Mouse (Mus musculus): Measurements from ENCODE around the gene Pafah2. TPM values are rescaled to one million over a fixed set of nuclear protein-coding genes. Genes with fewer than 3 reads are reported as not detected.
"Not testable (repeated sequence)": the region's sequence is repeated elsewhere in the genome, so short reads cannot be mapped to it uniquely, and the experiment has no call there.

Pafah2 gene
- polyA plus RNA-seq, 1 experiment, result 47.4 TPM

DNA sequence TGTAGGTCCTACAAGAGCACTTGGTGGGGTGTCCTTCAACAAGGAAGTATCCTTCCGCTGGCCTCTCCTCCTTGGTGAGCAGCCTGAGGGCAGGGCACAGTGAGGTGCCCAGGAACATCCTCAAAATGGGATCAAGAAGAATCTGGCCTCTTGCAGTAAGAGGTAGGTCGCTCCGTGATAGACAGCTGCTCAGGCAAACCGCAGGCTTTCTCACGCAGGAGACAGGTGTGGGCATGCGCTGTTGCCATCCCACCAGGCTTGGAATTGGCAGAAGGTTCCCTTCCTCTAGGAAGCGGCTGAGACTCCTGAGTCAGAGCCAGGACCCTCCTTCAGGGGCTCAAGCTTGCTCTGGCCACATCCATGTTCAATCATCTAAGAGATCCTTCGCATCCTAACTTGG is 22.8 kb upstream of the Pafah2 start:
- no peak for DNase-seq (ENCODE audit: low read depth)

DNA sequence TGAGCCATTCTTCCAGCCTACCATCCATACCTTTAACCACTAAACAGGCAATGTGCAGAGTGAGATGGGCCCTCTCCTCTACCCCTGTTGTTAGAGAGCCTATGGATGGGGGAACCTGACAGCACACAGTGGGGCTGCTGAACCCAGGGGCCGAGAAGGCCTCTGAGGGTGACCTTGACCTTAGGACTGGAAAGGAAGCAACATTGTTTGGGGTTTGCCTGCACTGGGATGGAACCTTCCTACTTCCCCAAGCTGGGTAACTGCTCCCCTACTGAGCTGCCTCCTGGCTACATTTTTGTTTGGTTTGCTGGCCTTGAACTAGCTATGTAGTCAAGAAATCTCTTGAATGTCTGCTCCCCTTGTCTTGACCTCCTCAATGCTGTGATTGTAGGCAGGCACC is 21.8 kb upstream of the Pafah2 start:
- DNase-seq (ENCODE audit: low read depth), result no peak

DNA sequence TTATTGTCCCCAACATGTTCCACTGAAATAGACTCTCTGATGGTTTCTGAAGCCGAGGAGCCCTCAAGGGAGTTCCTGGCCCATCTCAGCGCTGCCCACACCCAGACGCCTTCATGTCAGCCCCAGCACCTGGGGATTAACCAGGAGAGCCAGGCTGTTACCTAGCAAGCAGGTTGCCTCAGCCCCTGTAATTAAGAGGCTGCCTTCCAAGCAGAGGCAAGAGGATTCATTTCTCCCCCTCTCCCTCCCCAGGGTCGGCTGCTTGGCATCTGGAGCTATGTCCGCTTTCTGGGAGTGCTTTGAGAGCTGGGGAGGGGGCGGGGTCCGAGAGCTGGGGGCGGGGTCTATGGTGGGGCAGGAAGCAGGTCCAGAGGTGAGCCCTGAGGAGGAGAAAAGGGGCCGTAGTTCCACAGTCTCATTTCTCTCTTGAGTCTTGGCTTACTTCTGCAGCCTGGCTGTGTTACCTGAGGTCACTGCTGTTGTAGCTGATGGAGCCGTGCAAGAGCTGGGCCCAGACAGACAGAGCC is 18.0 kb upstream of the Pafah2 start:
- no peak for DNase-seq (ENCODE audit: low read depth)

DNA sequence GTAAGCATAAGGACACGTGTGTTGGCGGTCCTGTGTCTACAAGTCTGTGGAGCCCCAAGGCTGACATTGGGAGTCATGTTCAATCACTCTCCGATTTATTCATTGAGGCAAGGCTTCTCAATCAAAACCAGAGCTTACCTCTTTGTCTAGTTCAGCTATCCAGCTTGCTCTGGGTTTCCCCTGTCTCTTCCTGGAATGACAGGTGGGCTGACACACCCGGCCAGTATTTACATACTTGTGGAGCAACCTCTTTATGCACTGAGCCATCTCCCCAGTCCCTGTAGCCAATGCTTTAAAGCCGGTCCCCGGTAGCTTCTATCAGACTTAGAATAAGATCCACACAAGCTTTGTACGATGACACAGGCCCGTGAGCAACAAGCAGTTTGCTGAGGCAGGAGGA is 16.6 kb upstream of the Pafah2 start:
- no peak for DNase-seq (ENCODE audit: low read depth)

DNA sequence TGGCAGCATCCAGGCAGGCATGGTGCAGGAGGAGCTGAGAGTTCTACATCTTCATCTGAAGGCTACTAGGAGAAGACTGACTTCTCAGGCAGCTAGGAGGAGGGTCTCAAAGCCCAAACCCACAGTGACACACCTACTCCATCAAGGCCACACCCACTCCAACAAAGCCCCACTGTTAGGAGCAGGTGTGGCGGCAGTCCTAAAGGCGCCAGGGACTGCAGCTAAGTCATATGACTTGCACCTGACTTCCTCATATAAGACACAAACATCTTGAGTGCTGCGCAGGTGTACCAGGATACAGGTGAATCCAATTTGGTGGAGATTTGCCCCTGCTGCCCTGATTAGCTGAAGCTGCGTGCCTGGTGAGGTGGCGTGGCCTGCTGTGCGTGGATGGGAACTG is 12.4 kb upstream of the Pafah2 start, which contains the start of gene Extl1:
TSS of gene Extl1 (minus strand) at position 101 of the 400 bp plus-strand sequence.
- not testable (repeated sequence) for DNase-seq (ENCODE audit: low read depth)

DNA sequence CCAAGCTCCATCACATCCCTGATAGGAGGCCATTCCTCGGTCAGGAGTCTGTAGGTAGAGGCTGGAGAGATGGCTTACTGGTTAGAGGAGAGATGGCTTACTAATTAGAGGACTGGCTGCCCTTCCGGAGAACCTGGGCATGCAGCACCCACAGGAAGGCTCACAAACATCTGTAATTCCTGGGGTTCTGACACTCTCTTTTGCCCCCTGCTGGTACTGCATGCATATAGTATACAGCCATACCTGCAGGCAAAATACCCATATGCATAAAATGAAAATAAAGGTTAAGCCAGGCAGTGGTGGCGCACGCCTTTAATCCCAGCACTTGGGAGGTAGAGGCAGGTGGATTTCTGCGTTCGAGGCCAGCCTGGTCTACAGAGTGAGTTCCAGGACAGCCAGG is 8.9 kb upstream of the Pafah2 start:
- DNase-seq (ENCODE audit: low read depth), result no peak

DNA sequence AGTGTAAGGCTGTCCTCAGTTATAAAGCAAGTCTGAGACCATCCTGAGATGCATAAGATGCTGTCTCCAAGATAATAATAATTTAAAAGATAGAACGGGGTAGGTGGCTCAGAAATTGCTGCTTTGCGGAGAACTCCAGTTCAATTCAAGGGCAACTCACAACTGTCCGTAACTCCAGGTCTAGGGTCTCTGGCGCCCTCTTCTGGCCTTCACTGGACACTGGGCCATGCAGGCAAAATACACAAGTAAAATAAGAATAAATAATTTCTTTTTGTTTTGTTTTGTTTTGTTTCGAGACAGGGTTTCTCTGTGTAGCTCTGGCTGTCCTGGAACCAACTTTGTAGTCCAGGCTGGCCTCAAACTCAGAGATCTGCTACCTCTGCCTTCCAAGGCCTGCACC is 7.7 kb upstream of the Pafah2 start:
- DNase-seq (ENCODE audit: low read depth), result no peak

DNA sequence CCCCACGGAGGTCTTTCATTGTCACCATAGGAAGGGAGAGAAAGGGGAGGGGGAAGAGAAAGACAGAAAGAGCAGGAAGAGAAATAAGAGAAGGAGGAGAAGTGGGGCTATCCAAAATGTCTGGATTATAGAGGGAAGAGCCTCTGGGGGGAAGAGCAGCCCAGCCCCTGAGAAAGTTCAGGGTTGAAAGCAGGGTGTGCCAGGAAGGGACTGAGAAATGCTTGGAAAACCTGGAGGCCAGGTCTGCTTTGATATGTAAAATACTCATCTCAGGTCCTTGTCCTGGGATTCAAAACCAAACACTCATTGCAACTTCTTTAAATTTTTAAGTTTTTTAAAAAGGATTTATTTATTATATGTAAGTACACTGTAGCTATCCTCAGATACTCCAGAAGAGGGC is 4.5 kb upstream of the Pafah2 start:
- no peak for DNase-seq (ENCODE audit: low read depth)

DNA sequence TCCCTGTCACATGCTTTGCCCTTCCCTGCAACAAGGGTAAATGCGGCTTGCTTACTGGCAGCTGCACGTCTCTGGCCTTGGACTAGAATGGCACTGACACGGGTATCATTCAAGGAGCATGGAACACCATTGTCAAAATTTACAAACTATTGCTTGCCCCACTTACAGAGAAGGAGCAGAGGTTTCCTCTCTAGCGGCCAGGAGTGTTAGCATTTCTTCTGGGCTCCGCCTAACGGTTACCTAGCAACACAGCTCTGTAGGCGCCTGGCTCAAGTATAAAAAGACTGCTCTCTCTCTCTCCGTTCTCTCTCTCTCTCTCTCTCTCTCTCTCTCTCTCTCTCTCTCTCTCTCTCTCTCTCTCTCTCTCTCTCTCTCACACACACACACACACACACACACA is 3.5 kb upstream of the Pafah2 start:
- DNase-seq (ENCODE audit: low read depth), result no peak

DNA sequence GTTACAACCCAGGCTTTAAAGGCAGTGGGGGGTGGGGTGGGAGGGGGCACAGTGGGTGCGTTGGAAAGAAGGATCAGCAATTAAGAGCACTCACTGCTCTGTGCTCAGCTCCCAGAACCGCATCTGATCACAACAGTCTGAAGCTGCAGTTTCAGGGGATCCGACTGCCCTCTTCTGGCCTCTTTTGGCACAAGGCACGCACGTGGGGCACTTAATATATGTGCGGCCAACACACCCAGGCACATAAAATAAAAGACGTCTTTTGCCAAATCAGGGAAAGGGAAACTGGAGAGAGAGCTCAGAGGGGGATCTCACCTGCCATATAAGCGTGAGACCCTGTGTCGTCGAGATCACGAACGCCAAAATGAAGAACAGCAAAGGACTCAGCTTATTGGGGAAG is 3.1 kb upstream of the Pafah2 start:
- no peak for DNase-seq (ENCODE audit: low read depth)

DNA sequence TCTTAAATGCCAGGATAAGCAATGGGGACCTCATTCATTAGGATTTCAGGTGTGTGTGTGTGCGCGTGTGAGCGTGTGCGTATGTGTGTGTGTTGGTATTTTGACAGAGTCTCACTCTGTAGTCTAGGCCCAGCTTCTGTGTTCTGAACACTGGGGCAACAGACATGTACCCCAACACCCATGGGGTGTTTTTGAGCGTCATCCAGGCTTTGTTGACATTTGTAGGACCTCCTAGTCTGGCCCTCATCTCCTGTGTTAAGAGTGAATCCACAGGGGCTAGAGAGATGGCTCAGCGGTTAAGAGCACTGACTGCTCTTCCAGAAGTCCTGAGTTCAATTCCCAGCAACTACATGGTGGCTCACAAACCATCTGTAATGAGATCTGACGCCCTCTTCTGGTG is 978 bp upstream of the Pafah2 start:
- no peak for DNase-seq (ENCODE audit: low read depth)

DNA sequence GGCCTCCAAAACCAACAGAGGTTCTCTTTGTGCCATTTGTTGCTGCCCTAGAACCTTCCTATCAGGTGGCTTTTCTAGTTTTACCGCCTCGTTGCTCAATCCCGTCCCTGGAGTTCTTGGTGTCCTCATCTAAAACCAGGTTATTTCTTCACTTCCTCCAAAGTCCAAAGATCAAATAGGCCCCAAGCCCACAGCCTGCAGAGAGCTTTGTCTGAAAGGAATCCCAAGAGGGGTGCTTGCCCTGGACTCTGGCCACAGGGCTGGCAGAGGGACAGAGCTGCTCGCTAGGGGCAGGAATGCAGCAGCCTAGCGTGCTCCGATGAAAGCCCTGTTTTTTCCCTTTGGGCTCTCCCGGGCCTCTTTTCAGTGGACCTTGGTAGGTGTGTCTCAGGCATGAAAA is 1.0 kb downstream of the Pafah2 start:
- DNase-seq (ENCODE audit: low read depth), result peak; percentile 99

DNA sequence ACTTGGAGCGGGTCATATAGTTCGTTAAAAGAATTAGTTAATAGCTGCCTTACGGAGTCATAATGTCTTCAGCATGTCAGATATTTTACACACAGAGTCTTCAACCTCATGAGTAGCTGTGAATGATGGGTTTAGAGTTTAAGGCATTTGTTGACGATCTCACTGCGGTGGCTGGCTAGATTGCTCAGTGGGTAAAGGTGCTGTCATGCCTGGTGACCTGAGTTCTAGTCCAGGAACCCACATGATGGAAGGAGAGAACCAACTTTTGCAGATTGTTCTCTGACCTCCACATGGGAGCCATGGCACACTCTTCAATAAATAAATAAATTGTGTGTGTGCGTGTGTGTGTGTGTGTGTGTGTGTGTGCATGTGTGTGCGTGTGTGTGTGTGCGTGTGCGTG is 1.6 kb downstream of the Pafah2 start:
- DNase-seq (ENCODE audit: low read depth), result no peak

DNA sequence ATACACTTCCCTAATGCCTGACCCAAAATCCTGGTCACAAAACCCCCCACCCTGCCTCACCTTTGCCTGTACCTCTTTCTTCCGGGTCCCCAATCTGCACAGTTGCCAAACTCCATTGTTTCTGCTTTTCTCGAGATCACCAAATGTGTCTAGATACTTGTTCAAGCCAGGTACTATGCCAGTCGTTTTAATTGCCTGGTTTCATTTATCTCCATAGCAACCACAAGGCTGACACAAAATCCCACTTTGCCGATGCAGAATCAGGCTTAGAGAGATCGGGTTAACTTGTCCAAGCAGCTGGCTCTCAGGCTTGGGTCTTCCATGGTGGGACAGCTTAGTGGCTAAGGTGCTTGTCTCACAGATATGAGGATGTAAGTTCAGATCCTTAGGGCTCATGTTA is 4.1 kb downstream of the Pafah2 start:
- DNase-seq (ENCODE audit: low read depth), result no peak

DNA sequence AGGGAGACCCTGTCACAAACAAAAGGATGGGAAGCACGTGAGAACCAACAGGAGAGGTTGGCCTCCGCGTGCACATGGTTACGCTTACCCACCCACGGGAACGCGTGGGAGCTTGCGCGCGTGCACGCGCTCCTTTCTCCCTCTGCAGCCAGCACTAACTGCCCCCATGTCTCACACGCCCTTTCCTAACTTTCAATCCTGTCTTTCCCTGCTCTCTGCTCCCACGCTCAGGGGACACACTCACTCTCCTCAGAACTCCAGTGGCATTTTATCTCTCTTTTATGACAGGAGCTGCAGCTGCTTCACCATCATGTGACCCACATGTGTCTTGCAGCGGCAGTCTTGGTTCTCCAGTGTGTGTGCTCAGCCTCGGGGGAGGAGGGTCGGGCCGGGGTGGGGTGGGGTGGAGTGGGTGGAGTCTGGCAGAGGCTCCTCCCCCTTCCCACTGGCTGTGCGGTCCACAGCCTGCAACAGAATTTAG is 5.1 kb downstream of the Pafah2 start:
- DNase-seq (ENCODE audit: low read depth), result no peak

DNA sequence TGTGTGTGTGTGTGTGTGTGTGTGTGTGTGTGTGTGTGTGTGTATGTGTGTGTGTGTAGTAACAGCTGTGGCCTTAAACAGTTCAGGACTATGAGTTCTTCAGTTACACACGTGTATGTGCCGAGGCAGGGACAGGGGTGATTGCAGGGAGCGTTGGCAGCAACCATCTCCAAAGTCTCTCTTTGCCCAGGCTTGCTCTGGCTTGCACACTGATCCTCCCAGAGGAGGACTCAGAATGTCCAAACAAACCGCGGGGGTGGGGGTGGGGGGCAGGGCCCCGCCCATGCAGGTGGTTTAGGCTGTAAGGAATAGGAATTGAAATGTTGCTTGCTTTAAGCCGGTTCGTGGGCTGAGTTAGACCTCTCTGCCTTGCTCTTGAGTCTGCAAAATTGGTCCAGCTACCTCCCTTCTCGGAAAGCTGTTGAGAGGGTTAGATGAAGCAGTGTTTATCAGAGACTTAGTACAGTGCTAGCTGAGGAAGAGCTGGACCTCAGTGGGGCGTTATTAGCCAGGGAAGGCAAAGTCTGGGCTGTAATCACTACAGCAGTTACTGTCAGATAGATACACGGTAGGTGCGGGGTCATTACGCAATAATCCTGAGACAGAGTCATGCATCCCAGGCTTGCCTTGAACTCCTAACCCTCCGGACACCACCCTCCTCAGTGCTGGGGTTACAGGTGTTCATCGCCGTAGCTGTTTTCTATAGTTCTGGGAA is 5.9 kb downstream of the Pafah2 start:
- peak; percentile 79 for DNase-seq (ENCODE audit: low read depth)

DNA sequence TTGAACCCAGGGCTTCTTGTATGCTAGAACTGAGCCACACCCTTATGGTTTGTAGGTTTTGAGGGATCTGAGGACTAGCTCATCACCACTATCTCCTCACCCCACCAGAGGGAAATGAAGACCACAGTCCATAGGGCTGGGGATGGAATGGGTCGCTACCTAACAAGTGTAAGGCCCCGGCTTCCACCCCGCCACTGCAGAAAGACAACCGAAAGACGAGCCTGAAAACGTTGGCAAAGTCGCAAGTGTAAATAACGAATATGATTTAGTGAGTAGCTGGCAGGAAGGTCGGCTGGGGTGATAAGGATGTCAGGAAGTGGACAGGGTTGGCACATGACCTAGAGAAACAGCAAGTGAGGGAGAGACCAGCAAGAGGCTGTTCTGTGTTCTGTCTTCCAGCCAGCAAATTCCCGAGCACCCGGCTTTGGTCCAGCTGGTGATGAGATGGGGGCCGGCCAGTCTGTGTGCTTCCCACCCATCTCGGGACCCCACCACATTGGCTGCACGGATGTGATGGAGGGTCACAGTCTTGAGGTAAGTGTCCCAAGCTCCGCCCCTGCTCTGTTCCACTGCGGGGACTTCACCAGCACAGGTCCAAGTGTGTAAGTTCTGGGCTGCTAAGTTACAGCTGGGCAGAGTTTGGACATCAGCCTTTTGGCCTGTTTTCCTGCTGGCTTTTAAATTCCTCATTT is 6.6 kb downstream of the Pafah2 start:
- no peak for DNase-seq (ENCODE audit: low read depth)

DNA sequence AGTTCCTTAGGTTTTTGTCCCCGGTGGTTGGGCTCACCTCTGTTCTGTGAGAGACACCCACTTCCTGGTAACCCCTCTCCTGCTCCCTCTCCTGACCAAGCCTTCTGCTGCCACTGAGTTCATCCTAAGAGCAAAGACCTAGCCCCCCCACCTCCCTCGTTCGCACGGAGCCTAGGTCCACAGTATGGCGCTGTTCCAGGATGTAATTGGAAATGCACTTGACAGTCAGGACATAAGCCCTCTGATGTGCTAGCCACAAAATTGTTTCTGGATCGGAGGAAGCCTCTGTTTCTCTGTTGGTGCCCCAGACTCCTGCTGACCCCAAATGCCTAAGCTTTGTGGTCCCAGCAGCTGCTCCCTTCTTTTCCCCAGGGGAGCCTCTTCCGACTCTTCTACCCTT is 7.6 kb downstream of the Pafah2 start:
- no peak for DNase-seq (ENCODE audit: low read depth)

DNA sequence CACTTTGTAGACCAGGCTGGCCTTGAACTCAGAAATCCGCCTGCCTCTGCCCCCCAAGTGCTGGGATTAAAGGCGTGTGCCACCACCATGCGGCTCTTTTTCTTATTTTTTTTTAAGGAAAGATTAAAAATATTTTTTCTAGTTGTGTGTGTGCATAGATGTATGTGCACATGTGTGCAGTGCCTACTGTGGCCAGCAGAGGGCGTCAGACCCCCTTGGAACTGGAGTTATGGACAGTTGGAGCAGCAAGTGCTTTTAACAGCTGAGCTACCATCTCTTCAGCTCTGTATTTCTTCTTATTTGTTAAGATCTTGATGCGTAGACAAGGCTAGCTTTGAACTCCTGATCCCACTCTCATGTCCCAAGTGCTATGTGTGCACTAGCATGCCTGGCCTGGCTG is 13.2 kb downstream of the Pafah2 start:
- DNase-seq (ENCODE audit: low read depth), result no peak

DNA sequence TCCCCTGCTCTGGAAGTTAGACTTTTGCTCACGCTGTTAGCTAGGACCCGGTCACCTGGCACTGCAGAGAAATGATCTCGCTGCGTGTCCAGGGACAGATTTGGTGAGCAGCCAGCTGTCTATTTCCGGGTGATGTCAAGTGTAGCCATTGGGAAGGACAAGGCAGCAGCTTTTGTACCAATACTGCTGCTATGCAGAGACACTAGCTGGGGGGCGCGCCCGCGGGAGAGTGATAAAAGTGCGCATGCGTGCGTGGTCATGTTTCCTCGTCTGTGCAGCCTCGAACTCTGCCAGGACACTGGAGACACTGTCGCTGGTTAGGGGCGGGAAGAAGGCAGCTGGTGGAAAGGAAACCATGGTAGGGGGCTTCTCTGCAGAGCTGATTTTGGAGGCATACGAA is 20.1 kb downstream of the Pafah2 start:
- DNase-seq (ENCODE audit: low read depth), result no peak

DNA sequence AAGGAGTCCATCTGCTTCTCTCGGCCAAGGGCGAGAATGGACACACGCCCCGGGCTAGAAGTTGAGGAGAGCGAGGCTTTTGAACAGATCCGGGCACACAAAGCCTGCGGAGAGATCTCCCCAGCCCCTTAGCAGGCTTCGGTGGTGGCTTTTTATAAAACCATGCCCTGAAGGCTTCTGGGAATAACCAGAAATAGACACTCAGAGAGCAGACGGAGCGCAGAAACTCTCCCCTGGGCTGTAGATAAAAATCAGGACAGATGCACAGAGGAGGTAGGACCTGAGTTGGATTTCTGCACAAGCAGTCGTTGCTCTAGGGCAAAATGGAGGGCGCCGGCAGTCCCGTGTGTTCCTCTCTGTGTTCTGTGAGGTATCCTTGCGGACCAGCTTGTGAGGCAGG is 20.5 kb downstream of the Pafah2 start:
- DNase-seq (ENCODE audit: low read depth), result no peak

DNA sequence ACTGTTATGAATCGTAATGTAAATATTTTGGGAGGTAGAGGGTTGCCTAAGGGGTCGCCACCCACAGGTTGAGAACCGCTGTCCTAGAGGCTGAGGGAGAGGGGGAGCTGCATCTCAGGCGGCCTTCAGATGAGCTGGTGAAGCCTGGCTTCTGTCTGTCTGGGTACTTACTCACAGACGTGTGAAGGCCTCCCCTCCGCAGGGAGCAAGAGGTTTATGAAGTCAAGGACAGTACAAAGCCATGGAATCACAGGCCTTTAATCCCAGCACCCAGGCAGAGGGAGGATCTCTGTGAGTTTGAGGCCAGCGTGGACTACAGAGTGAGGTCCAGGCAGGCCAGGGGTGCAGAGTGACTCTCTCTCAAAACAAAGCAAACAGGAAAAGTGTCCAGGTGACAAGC is 21.0 kb downstream of the Pafah2 start:
- DNase-seq (ENCODE audit: low read depth), result no peak

DNA sequence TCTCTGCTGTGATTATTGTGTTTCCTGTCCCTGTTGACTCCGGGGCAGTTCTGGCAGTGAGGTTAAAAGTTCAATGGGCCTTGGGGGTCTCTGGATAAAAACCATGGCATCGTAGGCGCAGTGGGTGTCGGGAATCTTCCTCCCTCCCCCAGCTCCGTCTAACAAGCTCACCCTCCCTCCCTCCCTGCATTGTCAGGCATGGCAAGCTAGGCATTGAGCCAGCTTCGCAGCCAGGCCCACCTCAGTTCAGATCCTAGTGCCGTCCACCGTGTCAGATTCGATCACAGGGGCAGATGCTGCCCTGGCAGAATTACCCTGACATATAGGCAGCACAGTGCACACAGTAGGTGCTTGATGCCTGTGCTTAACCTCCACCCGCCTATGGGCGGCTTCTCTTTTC is 25.9 kb downstream of the Pafah2 start:
- DNase-seq (ENCODE audit: low read depth), result no peak
